Mouse (Mus musculus) heart, embryonic 13.5 days (tissue): ENCODE results near the gene H1foo. TPM values are rescaled to one million over a fixed set of nuclear protein-coding genes. Genes with fewer than 3 reads are reported as not detected.

Experiments used
- ATAC-seq: fragments of 200-750 bp; cut with Nextera tagmentation; 2 replicates; pipeline ENCODE4 v1.8.0; 2017; ENCODE audit warnings: moderate TSS enrichment; ENCODE audit not compliant: insufficient number of reproducible peaks, low FRiP score, low TSS enrichment; ENCODE audit errors: extremely low read depth
- H3K27ac ChIP-seq: fragments of 300-500 bp; sonication (generic); replicated peaks from 2 replicates; pipeline ENCODE4 v1.5.1; 2015; ENCODE audit warnings: moderate library complexity, mild to moderate bottlenecking, inconsistent platforms
- H3K27me3 ChIP-seq: fragments of 300-500 bp; sonication (generic); replicated peaks from 2 replicates; pipeline ENCODE4 v1.6.1; 2015; ENCODE audit warnings: mild to moderate bottlenecking, inconsistent platforms
- H3K36me3 ChIP-seq: fragments of 300-500 bp; sonication (generic); 2 replicates; pipeline ENCODE4 v1.6.1; 2015; ENCODE audit warnings: mild to moderate bottlenecking, inconsistent platforms
- H3K4me1 ChIP-seq: fragments of 300-500 bp; sonication (generic); 2 replicates; pipeline ENCODE4 v1.6.1; 2015; ENCODE audit warnings: inconsistent platforms
- H3K4me2 ChIP-seq: fragments of 300-500 bp; sonication (generic); 2 replicates; pipeline ENCODE4 v1.6.1; 2015; ENCODE audit warnings: inconsistent platforms, mild to moderate bottlenecking, moderate library complexity
- H3K4me3 ChIP-seq: fragments of 300-500 bp; sonication (generic); 2 replicates; pipeline ENCODE4 v1.5.1; 2015; ENCODE audit warnings: moderate library complexity, mild to moderate bottlenecking, inconsistent platforms
- H3K9ac ChIP-seq: fragments of 300-500 bp; sonication (generic); 2 replicates; pipeline ENCODE4 v1.6.1; 2015; ENCODE audit warnings: inconsistent platforms, mild to moderate bottlenecking, moderate library complexity
- H3K9me3 ChIP-seq: fragments of 300-500 bp; sonication (generic); 2 replicates; pipeline ENCODE4 v1.6.1; 2016; ENCODE audit warnings: inconsistent platforms
- WGBS: fragments of 180-500 bp; shearing (Covaris S2); methylation state at CpG from one replicate; pipeline ENCODE4 v1.1.7; 2015; ENCODE audit warnings: mixed read lengths; 5-methylcytosine and 5-hydroxymethylcytosine counted together
- polyA plus RNA-seq: library from polyadenylated mRNA; unstranded; fragments of >200 nt; fragmentation: Nextera tagmentation; extraction: Ambion mirVana; gene quantifications from 2 replicates; pipeline ENCODE4 v1.2.1, GENCODE M21; 2015

Gene H1foo
- polyA plus RNA-seq, 1 experiment from 2014 or later = not detected

GRCm38 (mm10) chr6:115994877-115995520 lies 50.3 kb downstream of the H1foo start, which contains the start of gene Plxnd1:
Gene Plxnd1, minus strand, starts transcription at chr6:115995005.
- H3K4me1 ChIP-seq = peaks cover 78% of the 10 kb centered on the region

DNA sequence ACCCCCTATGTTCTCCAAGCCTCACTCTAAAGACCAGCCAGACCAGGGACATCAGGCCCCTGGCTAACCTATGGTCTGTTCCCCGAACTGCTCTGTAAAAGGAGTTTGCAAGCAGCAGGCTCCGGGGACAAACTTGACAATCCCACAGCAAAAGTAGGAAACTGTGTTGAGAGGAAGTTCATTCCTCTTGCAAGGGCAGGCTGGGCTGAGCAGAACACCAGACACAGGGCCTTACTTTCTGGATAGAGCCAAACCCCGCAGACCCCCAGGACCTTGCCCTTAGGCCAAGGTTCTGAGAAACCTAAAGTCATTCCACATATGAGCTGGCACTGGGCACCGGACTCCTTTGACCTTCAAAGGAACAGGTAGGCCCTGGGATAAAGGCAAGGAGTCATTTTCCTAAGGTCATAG lies 50.8 kb downstream of the H1foo start:
- 0 out of 2 replicates have a peak overlapping the region, but pooled peaks have one; percentile 57 for H3K9ac ChIP-seq
- H3K36me3 ChIP-seq = no peaks in the 10 kb centered on the region
- ATAC-seq = no peak
- H3K27me3 ChIP-seq = peaks cover 31% of the 10 kb centered on the region
- peaks cover 10% of the 10 kb centered on the region for H3K9me3 ChIP-seq
- peak overlapping the region; percentile 67 for H3K4me3 ChIP-seq
- H3K4me1 ChIP-seq = peaks cover 75% of the 10 kb centered on the region
- peak overlapping the region; percentile 88 for H3K27ac ChIP-seq
- 46% methylated on average over 4 of the region's 4 CpGs for WGBS
- peak overlapping the region; percentile 76 for H3K4me2 ChIP-seq

More at GRCm38 (mm10) chr6:115994877-115995520, 50.3 kb downstream of the H1foo start, which contains the start of gene Plxnd1:
- H3K9ac ChIP-seq = peak within 1 kb of the TSS; percentile 86
- WGBS = 1% methylated on average over 49 of the region's 51 CpGs
- H3K4me2 ChIP-seq = peak within 1 kb of the TSS; percentile 76
- peak within 1 kb of the TSS; percentile 67 for H3K4me3 ChIP-seq
- peaks cover 33% of the 10 kb centered on the region for H3K27me3 ChIP-seq
- H3K36me3 ChIP-seq = no peaks in the 10 kb centered on the region
- ATAC-seq = peak; percentile 74
- peaks cover 10% of the 10 kb centered on the region for H3K9me3 ChIP-seq
- H3K27ac ChIP-seq = peak within 1 kb of the TSS; percentile 88

DNA sequence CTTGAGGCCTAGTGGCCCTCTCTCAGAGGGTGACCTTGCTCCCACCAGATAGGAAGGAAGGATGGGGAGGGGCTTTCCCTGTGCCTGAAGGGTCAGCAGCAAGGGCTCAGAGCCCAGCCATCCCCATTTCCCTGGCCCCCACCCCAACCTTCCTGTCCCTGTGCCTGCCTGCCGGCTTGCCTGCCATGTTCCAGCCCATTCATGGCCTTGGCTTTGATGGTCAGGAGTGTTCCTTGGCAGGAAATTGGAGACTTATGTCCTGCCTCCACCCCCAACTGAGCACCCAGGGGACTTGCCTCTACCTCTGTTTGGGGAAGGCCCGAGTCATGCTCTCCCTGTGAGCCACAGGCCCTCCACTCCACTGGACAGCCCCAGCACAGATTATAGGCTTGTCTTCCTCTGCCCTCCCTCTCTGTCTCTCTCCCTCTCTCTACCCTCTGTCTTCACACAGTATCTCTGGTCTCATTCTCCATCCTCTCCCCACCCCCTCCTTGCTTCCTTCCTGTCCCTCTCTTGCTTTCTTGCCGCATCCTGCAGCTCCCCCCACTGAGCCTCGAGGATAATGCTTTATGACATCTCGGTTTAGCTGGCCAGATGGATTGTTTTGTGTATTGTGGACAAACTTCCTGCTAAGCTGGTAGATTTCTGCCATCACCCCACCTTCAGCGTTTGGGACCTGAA lies 51.6 kb downstream of the H1foo start:
- 30% methylated on average over 6 of the region's 6 CpGs for WGBS
- Histone ChIP-seq H3K4me2 (peak overlapping the region; percentile 76), H3K36me3 (no peaks in the 10 kb centered on the region), H3K4me3 (no peak overlapping the region), H3K27ac (peak overlapping the region; percentile 88), H3K9me3 (peaks cover 10% of the 10 kb centered on the region), H3K9ac (no peak overlapping the region), H3K27me3 (peaks cover 29% of the 10 kb centered on the region), H3K4me1 (peaks cover 68% of the 10 kb centered on the region)
- ATAC-seq = no peak

DNA sequence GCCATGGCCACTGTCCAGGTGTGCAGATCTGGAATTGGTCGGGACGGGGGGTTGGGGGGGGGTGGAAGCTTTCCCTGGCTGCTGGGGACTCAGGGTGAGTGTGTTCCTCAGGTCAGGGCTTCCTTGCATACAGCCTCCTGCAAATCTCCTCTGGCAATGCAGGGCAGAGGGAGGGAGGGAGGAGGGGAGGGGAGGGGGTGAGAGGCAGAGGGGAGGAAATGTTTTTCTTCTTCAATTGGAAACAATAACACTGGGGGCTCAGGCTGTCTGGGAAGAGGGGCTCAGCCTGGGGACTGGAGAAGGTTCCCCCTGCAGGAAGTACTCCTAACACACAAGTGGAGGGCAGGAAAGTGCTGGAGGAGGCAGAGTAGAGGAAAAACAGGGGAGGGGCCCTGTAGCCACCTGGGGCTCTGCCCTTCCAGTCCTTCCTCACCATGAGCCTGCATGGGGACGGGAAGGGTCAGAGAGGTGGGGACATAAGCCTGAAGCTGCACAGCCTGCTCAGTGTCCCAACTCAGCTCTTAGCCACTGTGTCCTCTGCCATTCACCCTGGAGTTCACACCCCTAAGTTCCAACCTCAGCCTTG lies 53.1 kb downstream of the H1foo start:
- H3K4me2 ChIP-seq = peak overlapping the region; percentile 24
- H3K9ac ChIP-seq = no peak overlapping the region
- peak overlapping the region; percentile 88 for H3K27ac ChIP-seq
- ATAC-seq = no peak
- peaks cover 22% of the 10 kb centered on the region for H3K27me3 ChIP-seq
- 22% methylated on average over 3 of the region's 3 CpGs for WGBS
- H3K4me1 ChIP-seq = peaks cover 66% of the 10 kb centered on the region
- no peak overlapping the region for H3K4me3 ChIP-seq
- H3K9me3 ChIP-seq = peaks cover 10% of the 10 kb centered on the region
- H3K36me3 ChIP-seq = no peaks in the 10 kb centered on the region

DNA sequence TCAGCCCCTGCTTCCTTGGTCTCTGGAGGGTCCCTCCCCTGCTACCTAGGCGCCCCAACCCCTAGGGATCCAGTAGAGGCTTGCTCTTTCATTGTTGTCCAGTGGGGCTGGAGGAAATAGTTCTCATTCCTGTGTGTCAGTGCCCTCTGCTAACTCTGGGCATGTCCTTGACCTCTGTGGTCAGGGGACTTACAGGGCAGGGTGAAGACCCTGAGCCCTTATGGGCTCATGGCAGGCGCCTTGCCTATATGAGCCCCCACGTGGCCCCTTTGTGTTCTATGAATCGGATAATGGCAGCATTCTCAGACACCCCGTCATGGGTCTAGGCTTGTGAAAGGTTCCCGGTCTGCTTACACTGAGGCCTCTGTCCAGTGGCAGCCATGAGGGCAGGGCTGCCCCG lies 54.0 kb downstream of the H1foo start:
- Histone ChIP-seq H3K27me3 (peaks cover 12% of the 10 kb centered on the region), H3K4me2 (peak overlapping the region; percentile 24), H3K4me1 (peaks cover 64% of the 10 kb centered on the region), H3K36me3 (no peaks in the 10 kb centered on the region), H3K9me3 (peaks cover 10% of the 10 kb centered on the region), H3K4me3 (no peak overlapping the region), H3K9ac (peak overlapping the region; percentile 42; the same call in 1 of the 2 replicates), H3K27ac (peak overlapping the region; percentile 88)
- ATAC-seq = no peak
- 74% methylated on average over 7 of the region's 7 CpGs for WGBS

DNA sequence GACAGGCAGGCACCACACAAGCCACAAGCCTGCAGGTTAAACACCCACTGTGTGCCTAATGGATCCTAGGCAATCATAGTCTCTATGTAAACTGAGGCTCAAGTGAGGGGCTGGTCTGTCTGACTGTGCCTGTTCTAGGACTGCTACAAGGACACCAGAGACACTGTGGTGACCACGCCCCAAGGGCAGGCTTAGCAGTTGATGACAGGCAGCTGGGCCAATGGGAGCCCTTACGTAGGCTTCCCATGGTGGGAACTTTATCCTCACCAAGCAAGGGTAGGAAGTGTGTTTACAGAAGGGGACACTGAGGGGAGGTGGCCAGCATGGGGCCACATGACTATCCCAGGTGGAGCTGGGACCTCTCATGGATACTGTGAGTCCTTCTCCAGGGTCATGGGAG lies 54.5 kb downstream of the H1foo start:
- 0 out of 2 replicates have a peak overlapping the region, but pooled peaks have one; percentile 24 for H3K4me2 ChIP-seq

More for the DNA sequence above, 54.5 kb downstream of the H1foo start:
- peaks cover 64% of the 10 kb centered on the region for H3K4me1 ChIP-seq
- H3K9me3 ChIP-seq = peaks cover 10% of the 10 kb centered on the region
- WGBS = 74% methylated on average over 2 of the region's 2 CpGs
- H3K4me3 ChIP-seq = no peak overlapping the region
- H3K27ac ChIP-seq = peak overlapping the region; percentile 88
- no peak for ATAC-seq
- H3K36me3 ChIP-seq = no peaks in the 10 kb centered on the region
- no peak overlapping the region for H3K9ac ChIP-seq
- peaks cover 8% of the 10 kb centered on the region for H3K27me3 ChIP-seq

Other genes with a start within 250 kb of the H1foo start
- gene Tmem40, start 182.5 kb upstream of the H1foo start, polyA plus RNA-seq = 1.5 and 2.2 TPM in 2 replicates
- gene Cand2, start 170.4 kb upstream of the H1foo start, polyA plus RNA-seq = 51.2 and 52.5 TPM in 2 replicates
- 1,371 and 1,440 TPM in 2 replicates for gene Rpl32, start 136.2 kb upstream of the H1foo start, polyA plus RNA-seq
- gene Efcab12, start 106.5 kb upstream of the H1foo start, polyA plus RNA-seq = 0.46 and 0.53 TPM in 2 replicates
- gene Mbd4, start 91.6 kb upstream of the H1foo start, polyA plus RNA-seq = 8.7 and 10.4 TPM in 2 replicates
- 21.2 and 21.4 TPM in 2 replicates for gene Ift122, start 91.5 kb upstream of the H1foo start, polyA plus RNA-seq
- 0.08 TPM in 1 of 2 replicates, not detected in the other for gene Rho, start 13.2 kb upstream of the H1foo start, polyA plus RNA-seq
- gene Plxnd1, start 50.1 kb downstream of the H1foo start, polyA plus RNA-seq = 39.6 and 43.5 TPM in 2 replicates
- gene Tmcc1, start 248.5 kb downstream of the H1foo start, polyA plus RNA-seq = 10.5 and 12.2 TPM in 2 replicates